Mouse (Mus musculus) 416B (cell line): Measurements from ENCODE around the gene Tspo2.

Source experiments
- DNase-seq: peaks from one replicate; pipeline ENCODE4 v3.0.0; 2011; ENCODE audit warnings: low read depth

The Tspo2 gene

GRCm38 (mm10) chr17:48417521-48417920 is 33.8 kb downstream of the Tspo2 start:
- DNase-seq: no peak

- DNase-seq: peak; percentile 77
Observed at GRCm38 (mm10) chr17:48416425-48417195, 34.7 kb downstream of the Tspo2 start.

- peak; percentile 72 for DNase-seq
Observed at GRCm38 (mm10) chr17:48416011-48416410, 35.3 kb downstream of the Tspo2 start.

GRCm38 (mm10) chr17:48411241-48411640 is 40.1 kb downstream of the Tspo2 start:
- DNase-seq: no peak

GRCm38 (mm10) chr17:48410299-48410785 is 41.0 kb downstream of the Tspo2 start:
- DNase-seq: no peak

- peak; percentile 100 for DNase-seq
Observed at GRCm38 (mm10) chr17:48409380-48410298, 41.7 kb downstream of the Tspo2 start, which contains the start of the genes Nfya and Oard1. Gene Nfya, minus strand, starts transcription at chr17:48409906. Gene Oard1, plus strand, starts transcription at chr17:48410014.

- DNase-seq: peak; percentile 85
Observed at GRCm38 (mm10) chr17:48408526-48409291, 42.6 kb downstream of the Tspo2 start.

GRCm38 (mm10) chr17:48407910-48408525 is 43.3 kb downstream of the Tspo2 start:
- DNase-seq: peak; percentile 51

GRCm38 (mm10) chr17:48407154-48407553 is 44.2 kb downstream of the Tspo2 start:
- no peak for DNase-seq

- no peak for DNase-seq
Observed at GRCm38 (mm10) chr17:48404706-48405105, 46.6 kb downstream of the Tspo2 start.

- DNase-seq: no peak
Observed at GRCm38 (mm10) chr17:48403848-48404247, 47.5 kb downstream of the Tspo2 start.

- DNase-seq: no peak
Observed at GRCm38 (mm10) chr17:48402751-48403150, 48.6 kb downstream of the Tspo2 start.

GRCm38 (mm10) chr17:48401710-48402109 is 49.6 kb downstream of the Tspo2 start:
- no peak for DNase-seq
